Mouse (Mus musculus) lung, adult 2 months (tissue): ENCODE data around the gene Unkl. TPM values are rescaled to one million over a fixed set of nuclear protein-coding genes. Genes with fewer than 3 reads are reported as not detected.

ENCODE experiments used
- DNase-seq: peaks from one replicate; pipeline ENCODE4 v3.0.0; 2022
- H3K4me1 ChIP-seq: fragments of 200-500 bp; 2 replicates; pipeline ENCODE4 v1.6.1; 2011; ENCODE audit warnings: low read length; ENCODE audit not compliant: control insufficient read depth, insufficient read depth
- H3K4me3 ChIP-seq: fragments of 200-500 bp; replicated peaks from 2 replicates; pipeline ENCODE3; 2011; ENCODE audit warnings: low read depth, mild to moderate bottlenecking, control low read depth, low read length; ENCODE audit errors: extremely low read depth
- CTCF ChIP-seq: fragments of 200-500 bp; IDR thresholded peaks from 2 replicates; pipeline ENCODE4 v1.5.1; 2011; ENCODE audit warnings: mild to moderate bottlenecking, low read length, control low read depth; ENCODE audit not compliant: insufficient read depth
- POLR2A ChIP-seq: fragments of 200-500 bp; IDR thresholded peaks from 2 replicates; pipeline ENCODE4 v1.6.1; 2011; ENCODE audit warnings: low read depth, mild to moderate bottlenecking, control low read depth, low read length, borderline replicate concordance; ENCODE audit errors: extremely low read depth
- WGBS: fragments of 180-500 bp; shearing (Covaris S2); methylation state at CpG from one replicate; pipeline ENCODE4 v1.1.7; 2018; 5-methylcytosine and 5-hydroxymethylcytosine counted together
- polyA plus RNA-seq: library from polyadenylated mRNA; depleted of rRNA; stranded (reverse); fragments of >200 nt; gene quantifications from 2 replicates; pipeline ENCODE4 v1.2.3, GENCODE M21; 2012

Unkl gene
- polyA plus RNA-seq, 1 experiment = 32.0 TPM

- DNase-seq = no peak
- TF ChIP-seq POLR2A = no peak
- no peak for TF ChIP-seq CTCF
- 80% methylated on average over 8 of the region's 8 CpGs for WGBS
- Histone ChIP-seq H3K4me1 (no peaks in the 10 kb centered on the region), H3K4me3 (no peak overlapping the region)
These were observed 62.1 kb downstream of the Unkl start for GRCm38 (mm10) chr17:25250181-25250835.

- WGBS = 41% methylated on average over 3 of the region's 3 CpGs
- no peak for DNase-seq
- TF ChIP-seq POLR2A (no peak), CTCF (no peak)
- no peak overlapping the region for H3K4me3 ChIP-seq
- H3K4me1 ChIP-seq = no peaks in the 10 kb centered on the region
These were observed 64.4 kb downstream of the Unkl start for GRCm38 (mm10) chr17:25252643-25253042.

GRCm38 (mm10) chr17:25253760-25254159 is 65.6 kb downstream of the Unkl start:
- H3K4me3 ChIP-seq = no peak overlapping the region
- no peak for TF ChIP-seq POLR2A
- no peak for TF ChIP-seq CTCF
- 37% methylated on average over 10 of the region's 10 CpGs for WGBS
- DNase-seq = no peak
- no peaks in the 10 kb centered on the region for H3K4me1 ChIP-seq

- WGBS = 69% methylated on average over 2 of the region's 2 CpGs
- no peaks in the 10 kb centered on the region for H3K4me1 ChIP-seq
- no peak for DNase-seq
- TF ChIP-seq CTCF = no peak
- TF ChIP-seq POLR2A = no peak
- no peak overlapping the region for H3K4me3 ChIP-seq
These were observed 66.9 kb downstream of the Unkl start for GRCm38 (mm10) chr17:25255110-25255509.

- Histone ChIP-seq H3K4me1 (no peaks in the 10 kb centered on the region), H3K4me3 (peak within 1 kb of the TSS; percentile 54)
- WGBS = 6% methylated on average over 23 of the region's 35 CpGs
- DNase-seq = no peak
- TF ChIP-seq CTCF (no peak), POLR2A (no peak)
These were observed 68.0 kb downstream of the Unkl start, which contains the start of gene Baiap3 for GRCm38 (mm10) chr17:25256140-25256754. TSS of gene Baiap3 (minus strand) at chr17:25256364.

- 37% methylated on average over 6 of the region's 6 CpGs for WGBS
- no peak for DNase-seq
- TF ChIP-seq CTCF (no peak), POLR2A (no peak)
- no peaks in the 10 kb centered on the region for H3K4me1 ChIP-seq
- no peak overlapping the region for H3K4me3 ChIP-seq
These were observed 69.6 kb downstream of the Unkl start for GRCm38 (mm10) chr17:25257804-25258261.

GRCm38 (mm10) chr17:25264453-25264852 is 76.3 kb downstream of the Unkl start:
- WGBS = 40% methylated on average over 3 of the region's 3 CpGs
- Histone ChIP-seq H3K4me3 (no peak overlapping the region), H3K4me1 (no peaks in the 10 kb centered on the region)
- 0 out of 2 replicates have a peak, but pooled peaks have one; percentile 24 for TF ChIP-seq CTCF
- no peak for TF ChIP-seq POLR2A
- DNase-seq = no peak

- no peak overlapping the region for H3K4me3 ChIP-seq
- no peak for DNase-seq
- WGBS = 25% methylated on average over 2 of the region's 2 CpGs
- TF ChIP-seq POLR2A (no peak), CTCF (no peak)
- H3K4me1 ChIP-seq = peaks cover 24% of the 10 kb centered on the region
These were observed 82.7 kb downstream of the Unkl start for GRCm38 (mm10) chr17:25270795-25271335.

- Histone ChIP-seq H3K4me1 (peaks cover 24% of the 10 kb centered on the region), H3K4me3 (peak overlapping the region; percentile 92)
- under 1% methylated on average over 10 of the region's 10 CpGs for WGBS
- TF ChIP-seq POLR2A = peak; percentile 48; the same call in 1 of the 2 replicates
- TF ChIP-seq CTCF = no peak
- peak; percentile 36 for DNase-seq
These were observed 84.1 kb downstream of the Unkl start for GRCm38 (mm10) chr17:25272326-25272725.
